Mouse (Mus musculus) retina, embryonic 14.5 days (tissue): Measurements from ENCODE around the gene Dusp6.

ENCODE experiments used
- DNase-seq: peaks from one replicate; pipeline ENCODE4 v3.0.0-alpha.2; 2015; ENCODE audit warnings: low spot score

Gene Dusp6

GRCm38 (mm10) chr10:99273006-99273405 is 10.0 kb downstream of the Dusp6 start:
- DNase-seq, result no peak

DNA sequence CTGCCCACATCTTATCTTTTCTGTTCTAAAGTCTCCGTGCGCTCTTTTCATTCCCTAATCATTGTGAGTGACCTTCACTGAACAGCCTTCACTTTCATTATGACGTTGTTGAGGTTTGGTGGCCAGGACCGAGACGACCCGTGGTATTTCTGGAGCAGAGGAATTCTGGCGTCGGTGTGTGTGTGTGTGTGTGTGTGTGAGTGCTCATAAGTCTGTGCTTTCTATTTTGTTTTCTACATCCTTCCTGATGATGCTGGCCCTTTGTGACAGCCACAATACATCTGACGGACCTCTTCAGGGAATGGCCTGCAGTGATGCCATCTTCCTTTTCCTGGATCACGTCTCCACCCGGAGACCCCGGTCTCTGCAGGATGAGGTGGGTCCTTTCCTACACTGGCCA is 11.6 kb downstream of the Dusp6 start:
- DNase-seq, result no peak

- DNase-seq, result no peak
Measured at GRCm38 (mm10) chr10:99279067-99279880, 16.2 kb downstream of the Dusp6 start.

DNA sequence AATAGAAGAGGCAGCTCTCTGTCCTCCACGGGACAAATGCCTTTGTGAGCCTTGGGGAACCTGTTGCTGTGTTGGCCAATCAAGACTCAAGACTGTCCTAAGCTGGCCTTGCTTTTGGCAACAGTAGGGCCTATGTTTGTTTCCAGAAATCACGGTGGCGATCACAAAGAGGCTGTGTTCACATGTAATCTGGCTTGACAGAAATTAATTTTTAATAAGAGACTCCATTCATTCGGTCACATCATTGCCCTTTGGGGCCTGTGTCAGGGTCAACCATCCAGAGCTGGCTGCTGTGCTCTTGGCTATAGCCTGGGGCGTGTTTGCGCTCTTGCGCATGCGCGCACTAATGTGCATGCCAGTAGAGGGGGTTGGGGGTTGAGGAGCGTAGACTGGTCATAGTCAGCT is 21.0 kb downstream of the Dusp6 start:
- DNase-seq, result peak; percentile 86

DNA sequence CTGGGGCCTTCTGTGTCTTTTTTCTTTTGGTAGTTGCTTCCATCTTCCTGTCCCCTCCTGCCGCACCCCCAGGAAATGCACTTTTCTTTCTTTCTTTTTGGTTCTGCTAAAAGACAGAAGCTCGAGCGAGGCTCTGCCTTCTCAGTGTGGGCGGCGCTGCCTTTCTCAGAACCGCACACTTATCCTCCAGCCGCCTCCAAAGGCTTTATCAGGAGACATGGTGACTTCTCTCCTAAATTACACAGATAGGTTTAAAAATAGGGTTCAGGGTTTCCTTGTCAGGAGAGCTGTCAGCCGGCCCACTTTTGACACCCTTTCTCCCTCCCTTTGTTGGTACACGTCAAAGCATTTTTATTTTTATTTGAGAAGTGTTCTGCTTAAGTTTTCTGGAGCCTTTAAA is 21.9 kb downstream of the Dusp6 start:
- DNase-seq, result no peak

DNA sequence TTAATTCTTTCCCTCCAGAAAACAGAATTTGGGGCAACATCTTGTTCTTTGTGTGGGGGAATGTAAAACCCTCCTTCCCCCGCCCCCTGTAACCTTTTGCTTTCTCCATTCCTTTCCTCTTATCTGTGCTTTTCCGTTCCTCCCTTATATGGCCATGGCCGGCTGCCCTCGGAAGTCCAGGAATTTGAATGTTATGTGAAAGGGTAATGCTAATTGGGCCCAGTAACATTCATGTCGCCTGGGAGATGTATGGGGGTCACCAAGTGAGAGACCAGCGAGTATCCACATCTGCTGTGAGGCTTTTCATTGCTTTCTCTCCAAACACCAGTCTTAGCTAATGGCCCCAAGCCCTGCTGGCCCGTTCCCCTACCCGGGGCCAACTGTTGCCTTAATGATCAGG is 22.7 kb downstream of the Dusp6 start:
- peak; percentile 53 for DNase-seq

GRCm38 (mm10) chr10:99286213-99286612 is 23.2 kb downstream of the Dusp6 start:
- DNase-seq, result peak; percentile 32

- peak; percentile 75 for DNase-seq
Measured at GRCm38 (mm10) chr10:99286787-99287186, 23.8 kb downstream of the Dusp6 start.

DNA sequence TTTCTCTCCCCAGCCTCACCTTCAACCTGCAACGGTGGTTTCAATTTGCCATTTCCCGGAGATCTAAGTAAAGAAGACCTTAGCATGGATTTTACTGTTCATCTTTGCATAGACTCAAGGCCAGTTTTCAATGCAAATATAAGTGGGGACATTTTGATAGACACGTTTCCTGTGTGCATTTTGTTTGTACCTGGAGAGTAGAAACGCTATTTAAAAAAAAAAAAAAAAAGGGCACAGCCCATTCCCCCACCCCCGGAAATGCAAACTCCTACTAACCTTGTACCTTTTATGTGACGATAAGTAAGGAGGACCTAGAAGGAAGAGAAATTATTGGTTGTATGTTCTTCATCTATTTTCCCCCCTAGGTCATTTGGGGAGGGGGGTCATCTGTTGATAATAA is 24.2 kb downstream of the Dusp6 start:
- no peak for DNase-seq

- DNase-seq, result no peak
Measured at GRCm38 (mm10) chr10:99289176-99289575, 26.1 kb downstream of the Dusp6 start.

- no peak for DNase-seq
Measured at GRCm38 (mm10) chr10:99293111-99293640, 30.1 kb downstream of the Dusp6 start.

DNA sequence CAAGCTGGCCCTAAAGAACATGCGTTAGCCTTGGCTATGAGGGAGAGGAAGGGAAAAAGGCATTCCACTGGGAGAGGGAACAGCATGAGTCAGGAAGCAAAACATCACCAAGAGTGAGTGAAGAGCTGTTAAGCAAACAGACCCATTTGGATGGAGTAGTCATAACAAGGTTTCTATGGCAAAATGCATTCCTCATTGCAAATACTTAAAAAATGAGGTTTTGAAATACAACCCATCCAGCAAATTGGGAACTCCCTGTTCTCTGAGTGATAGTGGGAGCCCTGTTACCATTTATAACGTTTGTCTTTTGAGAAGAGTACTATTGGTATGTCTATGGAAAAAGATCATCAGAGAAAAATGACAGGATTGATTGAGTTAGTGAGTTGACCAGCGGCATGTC is 34.7 kb downstream of the Dusp6 start:
- no peak for DNase-seq

GRCm38 (mm10) chr10:99298328-99299295 is 35.6 kb downstream of the Dusp6 start:
- peak; percentile 48 for DNase-seq

GRCm38 (mm10) chr10:99299303-99299702 is 36.3 kb downstream of the Dusp6 start:
- DNase-seq, result peak; percentile 16

DNA sequence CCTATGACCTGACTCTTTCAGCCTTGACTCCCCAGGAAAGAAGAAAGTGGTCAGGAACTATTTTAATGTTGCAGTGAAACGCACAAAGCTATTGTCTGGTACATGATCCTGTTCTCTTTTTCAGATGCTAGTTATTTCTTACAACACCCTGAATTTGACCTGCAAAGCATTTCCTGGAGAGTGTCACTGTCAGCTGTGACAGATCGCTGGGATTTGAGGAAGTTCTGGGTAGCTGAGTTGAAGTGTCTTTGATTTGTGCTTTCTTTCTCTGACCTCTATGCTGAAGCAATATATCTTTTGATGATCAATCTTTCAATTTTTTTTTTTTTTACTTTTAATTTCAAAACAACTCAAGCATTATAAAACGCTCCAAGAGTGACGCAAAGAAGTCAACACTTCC is 39.0 kb downstream of the Dusp6 start:
- DNase-seq, result no peak

- DNase-seq, result no peak
Measured at GRCm38 (mm10) chr10:99308837-99309236, 45.8 kb downstream of the Dusp6 start.

GRCm38 (mm10) chr10:99309617-99310016 is 46.6 kb downstream of the Dusp6 start:
- no peak for DNase-seq

DNA sequence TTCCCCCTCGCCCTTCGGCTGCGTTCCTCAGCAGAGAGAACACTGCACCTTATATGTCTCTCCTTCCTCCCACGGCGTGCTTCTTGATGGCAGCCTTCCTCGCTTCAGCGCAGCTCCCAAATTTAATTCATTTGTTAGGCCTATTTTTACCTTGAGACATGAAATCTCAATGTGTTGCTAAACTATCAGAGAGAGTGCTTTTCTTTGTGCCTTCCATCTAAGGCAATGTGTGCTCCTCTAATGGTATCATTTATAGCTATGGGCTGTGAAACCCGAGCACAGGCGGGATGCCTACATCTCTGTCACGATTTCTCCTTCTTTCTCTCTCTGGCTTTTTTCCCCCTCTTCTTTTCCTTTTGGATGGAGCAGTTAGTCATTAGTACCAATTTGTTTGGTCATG is 47.2 kb downstream of the Dusp6 start:
- DNase-seq, result no peak

- no peak for DNase-seq
Measured at GRCm38 (mm10) chr10:99311956-99312355, 48.9 kb downstream of the Dusp6 start.

- DNase-seq, result no peak
Measured at GRCm38 (mm10) chr10:99314366-99314765, 51.3 kb downstream of the Dusp6 start.

GRCm38 (mm10) chr10:99317057-99317456 is 54.0 kb downstream of the Dusp6 start:
- no peak for DNase-seq
